Mouse (Mus musculus): ENCODE measurements around the gene Gm44965. TPM values are rescaled to one million over a fixed set of nuclear protein-coding genes. Genes with fewer than 3 reads are reported as not detected.
"Not testable (repeated sequence)": the region's sequence is repeated elsewhere in the genome, so short reads cannot be mapped to it uniquely, and the experiment has no call there.

Gene Gm44965
- polyA plus RNA-seq, 1 experiment from 2014 or later: not detected

DNA sequence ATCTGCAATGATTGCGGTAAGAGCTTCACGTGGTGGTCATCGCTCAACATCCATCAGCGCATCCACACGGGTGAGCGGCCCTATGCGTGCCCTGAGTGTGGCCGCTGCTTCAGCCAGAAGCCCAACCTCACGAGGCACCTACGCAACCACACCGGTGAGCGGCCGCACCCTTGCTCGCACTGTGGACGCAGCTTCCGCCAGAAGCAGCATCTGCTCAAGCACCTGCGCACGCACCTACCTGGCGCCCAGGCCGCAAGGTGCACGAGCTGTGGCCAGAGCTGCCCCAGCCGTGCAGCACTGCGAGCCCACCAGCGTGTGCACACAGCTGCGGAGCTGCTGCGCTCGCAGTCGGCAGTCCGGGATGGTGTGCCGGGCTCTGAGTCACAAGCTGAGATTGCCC is 26.3 kb downstream of the Gm44965 start:
- Histone ChIP-seq H3K9ac (replicated peaks; ENCODE audit: low read length) (no peak overlapping the region), H3K4me1 (ENCODE audit: control insufficient read depth, insufficient read depth, low read length) (no peaks in the 10 kb centered on the region), H3K36me3 (replicated peaks; ENCODE audit: control insufficient read depth, insufficient read depth, low read depth, low read length) (no peaks in the 10 kb centered on the region; the same call in 1 of the 2 replicates), H3K27ac (replicated peaks; ENCODE audit: low read depth, low read length) (no peak overlapping the region), H3K4me2 (ENCODE audit: low read depth, low read length) (no peak overlapping the region), H3K27me3 (ENCODE audit: control insufficient read depth, insufficient read depth, low read length) (no peaks in the 10 kb centered on the region), H3K9me3 (replicated peaks; ENCODE audit: control insufficient read depth, low read length) (no peaks in the 10 kb centered on the region), H3K4me3 (ENCODE audit: low read depth, low read length) (no peak overlapping the region)
- 92% methylated on average over 30 of the region's 30 CpGs for WGBS
- no peak; the same call in 1 of the 2 replicates for ATAC-seq (replicated peaks; ENCODE audit: insufficient number of reproducible peaks, low FRiP score, low TSS enrichment, low read depth)
- DNase-seq (ENCODE audit: low spot score): no peak

DNA sequence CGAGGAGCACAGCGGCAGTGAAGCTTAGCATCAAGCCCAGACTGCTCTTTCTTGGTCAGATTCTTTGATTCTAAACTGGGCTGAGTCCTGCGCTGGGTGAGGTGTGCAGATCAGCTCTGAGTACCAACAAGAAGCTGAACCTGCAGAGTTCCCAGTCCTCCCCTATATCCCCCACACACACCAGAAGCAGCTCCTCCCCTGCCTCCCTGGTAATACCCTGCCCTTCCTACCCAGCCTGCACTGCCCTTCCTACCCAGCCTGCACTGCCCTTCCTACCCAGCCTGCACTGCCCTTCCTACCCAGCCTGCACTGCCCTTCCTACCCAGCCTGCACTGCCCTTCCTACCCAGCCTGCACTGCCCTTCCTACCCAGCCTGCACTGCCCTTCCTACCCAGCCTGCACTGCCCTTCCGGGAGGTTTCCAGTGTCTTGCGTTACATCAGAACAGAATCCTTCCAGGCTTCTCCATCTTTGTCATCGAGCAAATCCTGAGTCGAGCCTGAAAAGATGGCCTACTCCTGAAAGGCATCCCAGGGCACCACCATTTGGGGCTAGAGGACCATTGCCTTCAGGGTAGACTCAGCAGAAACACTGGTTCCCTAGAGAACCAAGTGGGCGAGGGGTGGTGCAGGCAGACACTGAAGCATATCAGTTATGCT is 28.6 kb downstream of the Gm44965 start:
- ATAC-seq (replicated peaks; ENCODE audit: insufficient number of reproducible peaks, low FRiP score, low TSS enrichment, low read depth); H3K36me3 ChIP-seq (replicated peaks; ENCODE audit: control insufficient read depth, insufficient read depth, low read depth, low read length); H3K9ac ChIP-seq (replicated peaks; ENCODE audit: low read length); DNase-seq (ENCODE audit: low spot score); H3K4me3 ChIP-seq (ENCODE audit: low read depth, low read length); H3K27me3 ChIP-seq (ENCODE audit: control insufficient read depth, insufficient read depth, low read length); H3K27ac ChIP-seq (replicated peaks; ENCODE audit: low read depth, low read length); H3K9me3 ChIP-seq (replicated peaks; ENCODE audit: control insufficient read depth, low read length); H3K4me2 ChIP-seq (ENCODE audit: low read depth, low read length); H3K4me1 ChIP-seq (ENCODE audit: control insufficient read depth, insufficient read depth, low read length): not testable (repeated sequence)
- WGBS: 87% methylated on average over 8 of the region's 8 CpGs

DNA sequence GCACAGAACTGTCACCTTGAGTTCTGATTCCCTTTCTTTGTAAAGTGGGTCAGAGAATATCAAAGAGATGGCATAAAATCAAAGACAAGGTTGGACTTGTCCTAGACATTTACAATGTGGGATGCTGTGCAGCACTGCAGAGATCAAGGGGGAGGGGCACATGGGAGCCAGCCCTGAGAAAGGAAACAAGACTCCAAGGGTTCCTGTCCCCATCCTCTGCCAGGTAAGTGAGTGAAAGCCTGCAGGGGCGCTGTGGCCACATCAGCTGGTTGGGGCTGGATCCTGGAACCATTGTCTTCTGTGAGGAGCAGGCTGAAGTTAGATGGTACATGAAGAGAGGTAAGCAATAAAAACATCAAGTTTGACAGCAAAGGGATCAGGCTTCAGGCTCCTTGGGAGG is 29.7 kb downstream of the Gm44965 start:
- Histone ChIP-seq H3K9me3 (replicated peaks; ENCODE audit: control insufficient read depth, low read length) (no peaks in the 10 kb centered on the region), H3K4me3 (ENCODE audit: low read depth, low read length) (no peak overlapping the region), H3K9ac (replicated peaks; ENCODE audit: low read length) (no peak overlapping the region), H3K4me2 (ENCODE audit: low read depth, low read length) (no peak overlapping the region), H3K36me3 (replicated peaks; ENCODE audit: control insufficient read depth, insufficient read depth, low read depth, low read length) (no peaks in the 10 kb centered on the region; the same call in 1 of the 2 replicates), H3K27ac (replicated peaks; ENCODE audit: low read depth, low read length) (no peak overlapping the region), H3K27me3 (ENCODE audit: control insufficient read depth, insufficient read depth, low read length) (peaks cover 6% of the 10 kb centered on the region), H3K4me1 (ENCODE audit: control insufficient read depth, insufficient read depth, low read length) (no peaks in the 10 kb centered on the region)
- no peak for DNase-seq (ENCODE audit: low spot score)
- 20% methylated on average over 1 of the region's 1 CpGs for WGBS
- ATAC-seq (replicated peaks; ENCODE audit: insufficient number of reproducible peaks, low FRiP score, low TSS enrichment, low read depth): no peak

- ATAC-seq (replicated peaks; ENCODE audit: insufficient number of reproducible peaks, low FRiP score, low TSS enrichment, low read depth) (no peak), DNase-seq (ENCODE audit: low spot score) (no peak)
- Histone ChIP-seq H3K4me3 (ENCODE audit: low read depth, low read length) (peak within 1 kb of the TSS; percentile 32), H3K27ac (replicated peaks; ENCODE audit: low read depth, low read length) (no peak within 1 kb of the TSS), H3K27me3 (ENCODE audit: control insufficient read depth, insufficient read depth, low read length) (peaks cover 17% of the 10 kb centered on the region), H3K9me3 (replicated peaks; ENCODE audit: control insufficient read depth, low read length) (no peaks in the 10 kb centered on the region), H3K4me2 (ENCODE audit: low read depth, low read length) (peak within 1 kb of the TSS; percentile 73), H3K36me3 (replicated peaks; ENCODE audit: control insufficient read depth, insufficient read depth, low read depth, low read length) (no peaks in the 10 kb centered on the region), H3K4me1 (ENCODE audit: control insufficient read depth, insufficient read depth, low read length) (no peaks in the 10 kb centered on the region), H3K9ac (replicated peaks; ENCODE audit: low read length) (peak within 1 kb of the TSS; percentile 22)
- 30% methylated on average over 8 of the region's 8 CpGs for WGBS
Observed at GRCm38 (mm10) chr6:48626464-48626863, 32.7 kb downstream of the Gm44965 start, which contains the start of gene AI854703. Gene AI854703 (plus strand): TSS chr6:48626764.

GRCm38 (mm10) chr6:48626984-48627383 is 33.2 kb downstream of the Gm44965 start:
- Histone ChIP-seq H3K9me3 (replicated peaks; ENCODE audit: control insufficient read depth, low read length) (no peaks in the 10 kb centered on the region), H3K4me2 (ENCODE audit: low read depth, low read length) (peak overlapping the region; percentile 73), H3K4me3 (ENCODE audit: low read depth, low read length) (peak overlapping the region; percentile 32), H3K27ac (replicated peaks; ENCODE audit: low read depth, low read length) (no peak overlapping the region), H3K4me1 (ENCODE audit: control insufficient read depth, insufficient read depth, low read length) (no peaks in the 10 kb centered on the region), H3K27me3 (ENCODE audit: control insufficient read depth, insufficient read depth, low read length) (peaks cover 17% of the 10 kb centered on the region), H3K36me3 (replicated peaks; ENCODE audit: control insufficient read depth, insufficient read depth, low read depth, low read length) (no peaks in the 10 kb centered on the region), H3K9ac (replicated peaks; ENCODE audit: low read length) (peak overlapping the region; percentile 22)
- WGBS: under 1% methylated on average over 31 of the region's 32 CpGs
- no peak for ATAC-seq (replicated peaks; ENCODE audit: insufficient number of reproducible peaks, low FRiP score, low TSS enrichment, low read depth)
- peak; percentile 74 for DNase-seq (ENCODE audit: low spot score)

GRCm38 (mm10) chr6:48627511-48627924 is 33.8 kb downstream of the Gm44965 start:
- WGBS: 5% methylated on average over 7 of the region's 7 CpGs

GRCm38 (mm10) chr6:48628377-48628776 is 34.6 kb downstream of the Gm44965 start:
- H3K27ac ChIP-seq (replicated peaks; ENCODE audit: low read depth, low read length): no peak overlapping the region
- no peak for DNase-seq (ENCODE audit: low spot score)
- H3K4me3 ChIP-seq (ENCODE audit: low read depth, low read length): no peak overlapping the region
- H3K4me2 ChIP-seq (ENCODE audit: low read depth, low read length): no peak overlapping the region
- peaks cover 17% of the 10 kb centered on the region for H3K27me3 ChIP-seq (ENCODE audit: control insufficient read depth, insufficient read depth, low read length)
- no peaks in the 10 kb centered on the region for H3K9me3 ChIP-seq (replicated peaks; ENCODE audit: control insufficient read depth, low read length)
- ATAC-seq (replicated peaks; ENCODE audit: insufficient number of reproducible peaks, low FRiP score, low TSS enrichment, low read depth): no peak
- no peak overlapping the region for H3K9ac ChIP-seq (replicated peaks; ENCODE audit: low read length)
- no peaks in the 10 kb centered on the region for H3K36me3 ChIP-seq (replicated peaks; ENCODE audit: control insufficient read depth, insufficient read depth, low read depth, low read length)
- no peaks in the 10 kb centered on the region for H3K4me1 ChIP-seq (ENCODE audit: control insufficient read depth, insufficient read depth, low read length)
- 91% methylated on average over 3 of the region's 3 CpGs for WGBS

More at GRCm38 (mm10) chr6:48627511-48627924, 33.8 kb downstream of the Gm44965 start:
- ATAC-seq (replicated peaks; ENCODE audit: insufficient number of reproducible peaks, low FRiP score, low TSS enrichment, low read depth): no peak
- no peak for DNase-seq (ENCODE audit: low spot score)
- no peaks in the 10 kb centered on the region for H3K36me3 ChIP-seq (replicated peaks; ENCODE audit: control insufficient read depth, insufficient read depth, low read depth, low read length)
- no peaks in the 10 kb centered on the region for H3K4me1 ChIP-seq (ENCODE audit: control insufficient read depth, insufficient read depth, low read length)
- no peak overlapping the region for H3K27ac ChIP-seq (replicated peaks; ENCODE audit: low read depth, low read length)
- H3K9me3 ChIP-seq (replicated peaks; ENCODE audit: control insufficient read depth, low read length): no peaks in the 10 kb centered on the region
- H3K4me2 ChIP-seq (ENCODE audit: low read depth, low read length): peak overlapping the region; percentile 73
- no peak overlapping the region; the same call in 1 of the 2 replicates for H3K9ac ChIP-seq (replicated peaks; ENCODE audit: low read length)
- H3K27me3 ChIP-seq (ENCODE audit: control insufficient read depth, insufficient read depth, low read length): peaks cover 17% of the 10 kb centered on the region
- H3K4me3 ChIP-seq (ENCODE audit: low read depth, low read length): peak overlapping the region; percentile 32

DNA sequence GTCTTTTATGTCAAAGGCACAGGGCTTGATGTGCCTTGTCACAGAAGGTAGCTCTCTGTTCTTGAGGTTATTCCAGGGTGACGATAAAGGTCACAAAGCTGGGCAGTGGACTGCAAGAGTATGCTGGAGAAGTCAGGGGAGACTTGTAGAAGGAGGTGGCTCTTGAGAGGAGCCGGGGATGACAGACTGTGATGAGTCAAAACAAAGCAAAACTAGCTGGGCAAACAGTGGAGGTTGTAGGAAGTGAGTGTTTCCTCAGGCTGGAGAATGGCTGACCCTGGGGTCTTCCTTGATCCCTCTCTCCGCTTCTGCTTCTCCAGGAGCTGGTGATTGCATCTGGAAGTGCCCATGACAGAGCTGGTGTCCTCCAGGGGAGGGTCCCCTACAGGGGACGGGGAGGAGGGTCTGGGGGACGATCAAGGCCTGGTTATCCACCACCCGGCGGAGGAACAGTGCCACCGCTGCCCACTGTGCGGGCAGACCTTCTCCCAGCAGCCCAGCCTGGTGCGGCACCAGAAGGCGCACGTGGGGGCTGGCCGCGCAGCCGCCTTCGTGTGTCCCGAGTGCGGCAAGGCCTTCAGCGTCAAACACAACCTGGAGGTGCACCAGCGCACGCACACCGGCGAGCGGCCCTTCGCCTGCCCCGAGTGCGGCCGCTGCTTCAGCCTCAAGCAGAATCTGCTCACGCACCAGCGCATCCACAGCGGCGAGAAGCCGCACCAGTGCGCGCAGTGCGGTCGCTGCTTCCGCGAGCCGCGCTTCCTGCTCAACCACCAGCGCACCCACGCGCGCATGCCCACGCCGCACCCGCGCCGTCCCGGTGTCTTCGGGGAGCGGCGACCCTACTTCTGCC is 35.3 kb downstream of the Gm44965 start:
- ATAC-seq (replicated peaks; ENCODE audit: insufficient number of reproducible peaks, low FRiP score, low TSS enrichment, low read depth): no peak
- Histone ChIP-seq H3K4me3 (ENCODE audit: low read depth, low read length) (peak overlapping the region; percentile 36), H3K27ac (replicated peaks; ENCODE audit: low read depth, low read length) (no peak overlapping the region), H3K27me3 (ENCODE audit: control insufficient read depth, insufficient read depth, low read length) (peaks cover 17% of the 10 kb centered on the region), H3K4me2 (ENCODE audit: low read depth, low read length) (peak overlapping the region; percentile 85), H3K9ac (replicated peaks; ENCODE audit: low read length) (peak overlapping the region; percentile 45), H3K9me3 (replicated peaks; ENCODE audit: control insufficient read depth, low read length) (no peaks in the 10 kb centered on the region), H3K4me1 (ENCODE audit: control insufficient read depth, insufficient read depth, low read length) (no peaks in the 10 kb centered on the region), H3K36me3 (replicated peaks; ENCODE audit: control insufficient read depth, insufficient read depth, low read depth, low read length) (no peaks in the 10 kb centered on the region)
- DNase-seq (ENCODE audit: low spot score): peak; percentile 37
- 13% methylated on average over 54 of the region's 54 CpGs for WGBS

Data from embryonic facial prominence, embryonic 11.5 days (tissue).